In the genomic region with DNA sequence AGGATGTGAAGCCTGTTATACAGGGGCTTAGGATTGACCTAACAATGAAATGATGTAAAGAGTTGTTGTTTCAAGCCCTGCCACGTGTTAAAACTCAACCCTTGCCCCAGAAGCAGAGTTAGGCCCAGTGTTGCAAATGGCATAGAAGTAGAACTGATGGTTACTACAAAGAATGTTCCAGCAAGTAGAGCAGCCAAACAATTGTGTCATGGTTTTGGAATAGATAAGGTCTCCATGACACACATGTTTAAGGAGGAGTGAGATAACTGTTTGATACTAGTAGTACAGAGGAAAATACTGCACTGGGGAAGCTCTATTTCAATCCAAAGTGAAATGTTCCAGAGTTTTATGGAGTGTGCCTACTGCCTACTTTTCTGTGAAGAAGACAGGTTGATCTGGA, we compare ENCODE assay signal across 26 mouse cellular contexts. TPM values are rescaled to one million over a fixed set of nuclear protein-coding genes. Genes with fewer than 3 reads are reported as not detected.
"Had no signal": no experiment of that assay in that cellular context is flagged by ENCODE, and none has a peak within 500 bp of the region (broad histone marks: within the 10 kb centered on the region; RNA-seq: fewer than 3 reads in every experiment).

No protein-coding gene starts in this region.

- H3K9me3 ChIP-seq: kidney, embryonic 15.5 days; limb, embryonic 10.5 days; midbrain, embryonic 10.5 days; neural tube, embryonic 15.5 days had no signal

- H3K4me1 ChIP-seq: limb, embryonic 10.5 days; midbrain, embryonic 10.5 days; neural tube, embryonic 15.5 days had no signal

- ATAC-seq: lung, postnatal 0 days had no signal

- H3K36me3 ChIP-seq: kidney, embryonic 15.5 days; limb, embryonic 10.5 days; midbrain, embryonic 10.5 days; neural tube, embryonic 15.5 days had no signal

- H3K4me3 ChIP-seq: kidney, embryonic 15.5 days; limb, embryonic 10.5 days; midbrain, embryonic 10.5 days; myocyte; neural tube, embryonic 15.5 days had no signal

- H3K4me2 ChIP-seq: kidney, embryonic 15.5 days; neural tube, embryonic 15.5 days had no signal

- H3K9ac ChIP-seq: kidney, embryonic 15.5 days; liver, embryonic 14.5 days; neural tube, embryonic 15.5 days had no signal

- DNase-seq: kidney, adult 2 months; kidney, postnatal 36 days; lung, adult 2 months; lung, postnatal 36 days; midbrain, embryonic 14.5 days; right cerebral cortex, adult 18-20 months; right cerebral cortex, postnatal 25 days; thymus, adult 18-20 months; thymus, postnatal 25 days had no signal

- H3K27me3 ChIP-seq: kidney, embryonic 15.5 days; neural tube, embryonic 15.5 days had no signal

- H3K27ac ChIP-seq: limb, embryonic 10.5 days; liver, embryonic 14.5 days; midbrain, embryonic 10.5 days; neural tube, embryonic 15.5 days had no signal

RNA-seq across cellular contexts. Expression of gene Gm17651, which starts 26.0 kb away (rescaled TPM):
- total RNA-seq: layer of hippocampus, adult 18-20 months; layer of hippocampus, postnatal 10 days; left cerebral cortex, adult 18-20 months; left cerebral cortex, postnatal 10 days; megakaryocyte progenitor cell, adult 5-6 weeks had no signal
- polyA plus RNA-seq: kidney, adult 2 months; kidney, embryonic 15.5 days; limb, embryonic 10.5 days; limb, embryonic 14.5 days; liver, embryonic 14.5 days; lung, adult 2 months; lung, postnatal 0 days; midbrain, embryonic 10.5 days; midbrain, embryonic 14.5 days; myocyte; neural tube, embryonic 11.5 days; neural tube, embryonic 15.5 days; small intestine, adult 2 months; stomach, embryonic 16.5 days; urinary bladder, adult 2 months had no signal
